Mouse (Mus musculus): Measurements from ENCODE around the gene Fbxw8. TPM values are rescaled to one million over a fixed set of nuclear protein-coding genes. Genes with fewer than 3 reads are reported as not detected.

Fbxw8 gene
- 10 to 100 TPM; 15.7 to 52.4 (median 27.3) TPM for total RNA-seq (2018; cell fraction: chromatin; rRNA removed)
- total RNA-seq (2018; cell fraction: cytosol; rRNA removed) = 10 to 100 TPM; 15.3 to 26.0 (median 21.2) TPM
- 10 to 100 TPM; 13.6 to 37.8 (median 24.1) TPM for total RNA-seq (2018; cell fraction: nucleus; rRNA removed)
- 12.7 to 25.2 TPM (median 16.7 TPM) in 3 replicates for polyA plus RNA-seq (2018)

DNA sequence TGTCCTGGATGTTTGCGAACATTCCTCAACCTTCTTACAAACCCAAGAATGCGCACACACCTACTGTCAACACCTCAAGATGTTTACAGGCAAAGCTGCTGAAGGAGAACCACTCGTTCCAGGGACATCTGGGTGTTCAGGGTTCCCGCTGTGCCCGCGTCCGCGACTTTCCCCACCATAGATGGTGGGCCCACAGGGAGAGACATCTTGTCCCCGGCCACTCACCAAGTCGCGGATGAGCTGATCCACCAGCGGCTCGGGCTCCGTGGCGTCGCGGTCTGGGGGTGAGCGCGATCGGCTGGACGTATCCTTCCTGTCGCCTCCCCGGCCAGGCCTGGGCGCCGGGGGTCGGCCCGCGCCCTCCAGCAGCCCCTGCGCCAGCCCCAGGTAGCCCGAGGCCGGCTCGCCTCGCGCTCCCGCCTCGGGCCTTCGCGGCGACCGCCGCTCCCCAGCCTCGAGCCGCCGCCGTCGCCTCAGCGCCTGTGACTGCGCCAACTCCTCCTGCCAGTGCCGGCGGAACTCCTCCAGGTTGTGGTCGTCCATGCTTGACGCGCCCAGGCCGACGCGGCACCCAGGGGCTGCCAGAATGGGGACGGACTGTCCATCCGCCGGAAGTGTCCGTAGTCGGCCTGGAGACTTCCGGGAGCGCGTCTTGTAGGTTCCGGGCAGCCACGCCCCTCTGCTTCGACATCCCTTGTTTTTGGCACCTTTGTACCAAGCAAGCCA, at the start of gene Fbxw8:
Fbxw8 (minus strand) TSS at position 626 of the 726 bp plus-strand sequence.
- Histone ChIP-seq H3K27ac (no peak within 1 kb of the TSS), H3K4me3 (ENCODE audit: inconsistent target) (peak within 1 kb of the TSS; percentile 59), H3K36me3 (ENCODE audit: inconsistent target) (no peaks in the 10 kb centered on the region), H3K79me2 (ENCODE audit: inconsistent target) (peaks cover 50% of the 10 kb centered on the region)
- 1% methylated on average over 66 of the region's 67 CpGs for WGBS (ENCODE audit: missing documents)

DNA sequence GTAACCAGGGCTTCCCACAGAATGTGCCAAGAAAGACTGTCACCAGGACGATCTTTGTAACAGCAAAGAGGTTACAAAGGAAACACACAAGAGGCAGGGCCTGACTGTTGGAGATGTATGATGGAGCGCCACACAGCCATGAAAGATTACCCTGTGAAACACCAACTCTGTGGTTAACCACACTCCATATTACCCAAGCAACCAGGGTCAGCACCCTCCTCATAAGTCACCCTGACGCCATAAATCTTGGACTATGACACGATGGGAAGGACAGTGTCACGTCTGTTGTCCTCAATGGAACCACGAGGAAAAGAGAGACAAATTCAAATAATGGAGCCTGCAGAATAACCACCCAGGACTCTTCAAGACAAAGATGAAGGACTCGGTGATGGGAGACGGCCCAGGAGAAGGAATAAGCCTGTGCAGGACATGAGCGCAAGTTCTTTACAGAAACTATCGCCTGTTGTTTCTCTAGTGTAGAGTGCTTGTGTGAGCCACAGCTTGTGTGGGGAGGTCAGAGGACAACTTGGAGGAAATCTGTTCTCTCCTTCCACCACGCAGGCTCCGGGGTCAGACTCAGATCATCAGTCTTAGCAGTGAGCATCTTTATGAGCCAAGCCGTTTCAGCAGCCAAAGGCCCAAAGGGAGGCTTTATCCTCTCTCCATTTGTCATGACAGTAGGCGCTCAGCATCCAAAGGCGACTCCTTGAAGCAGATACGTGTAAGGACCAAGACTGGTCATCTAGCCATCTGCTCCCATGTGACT, 49.6 kb upstream of the Fbxw8 start:
- H3K36me3 ChIP-seq (ENCODE audit: inconsistent target) = no peaks in the 10 kb centered on the region
- 45% methylated on average over 16 of the region's 16 CpGs for WGBS (ENCODE audit: missing documents)
- H3K79me2 ChIP-seq (ENCODE audit: inconsistent target) = no peaks in the 10 kb centered on the region
- H3K4me3 ChIP-seq (ENCODE audit: inconsistent target) = no peak overlapping the region
- H3K27ac ChIP-seq = no peak overlapping the region

DNA sequence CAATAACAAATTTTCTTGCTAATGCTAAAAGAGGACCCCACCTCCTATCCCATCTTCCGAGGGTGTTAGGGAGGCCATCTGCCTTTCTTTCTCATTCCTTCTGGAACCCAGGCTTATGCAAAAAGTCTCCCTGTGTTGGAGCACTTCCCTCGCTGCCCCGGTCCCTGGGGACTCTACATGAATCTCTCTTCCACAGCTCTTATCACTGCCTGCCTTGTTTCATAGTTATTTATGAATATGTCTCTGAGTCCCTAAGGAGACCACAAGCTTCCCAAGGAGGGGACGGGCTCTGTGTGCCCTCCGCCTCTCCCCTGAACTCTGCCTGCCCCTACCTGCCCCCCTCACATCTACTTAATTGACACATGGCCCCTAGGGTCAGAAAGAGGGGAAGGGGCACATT, 44.4 kb upstream of the Fbxw8 start:
- H3K36me3 ChIP-seq (ENCODE audit: inconsistent target) = no peaks in the 10 kb centered on the region
- no peaks in the 10 kb centered on the region for H3K79me2 ChIP-seq (ENCODE audit: inconsistent target)
- no peak overlapping the region for H3K4me3 ChIP-seq (ENCODE audit: inconsistent target)
- H3K27ac ChIP-seq = no peak overlapping the region
- WGBS (ENCODE audit: missing documents) = 84% methylated on average over 5 of the region's 5 CpGs

DNA sequence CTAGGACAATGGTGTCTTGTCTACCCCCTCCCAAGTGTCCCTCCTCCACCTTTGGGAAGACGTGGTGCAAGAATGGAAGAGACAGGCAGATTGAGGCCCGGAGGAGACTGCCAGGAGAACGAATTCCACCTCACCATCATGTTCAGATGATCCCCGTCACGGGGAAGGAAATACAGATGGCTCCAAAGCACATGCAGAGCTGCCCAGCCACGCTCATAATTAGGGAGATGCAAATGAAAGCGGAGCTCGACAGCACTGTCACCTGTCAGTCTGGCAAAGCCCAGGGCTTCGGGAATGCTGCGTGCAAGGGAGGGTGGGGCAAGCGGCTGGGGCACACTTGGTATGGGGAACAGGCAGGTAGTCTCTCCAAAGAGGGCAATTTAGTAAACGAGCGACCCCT, 42.2 kb upstream of the Fbxw8 start:
- H3K27ac ChIP-seq = no peak overlapping the region
- no peak overlapping the region for H3K4me3 ChIP-seq (ENCODE audit: inconsistent target)
- H3K36me3 ChIP-seq (ENCODE audit: inconsistent target) = no peaks in the 10 kb centered on the region
- H3K79me2 ChIP-seq (ENCODE audit: inconsistent target) = no peaks in the 10 kb centered on the region
- WGBS (ENCODE audit: missing documents) = 71% methylated on average over 12 of the region's 13 CpGs

DNA sequence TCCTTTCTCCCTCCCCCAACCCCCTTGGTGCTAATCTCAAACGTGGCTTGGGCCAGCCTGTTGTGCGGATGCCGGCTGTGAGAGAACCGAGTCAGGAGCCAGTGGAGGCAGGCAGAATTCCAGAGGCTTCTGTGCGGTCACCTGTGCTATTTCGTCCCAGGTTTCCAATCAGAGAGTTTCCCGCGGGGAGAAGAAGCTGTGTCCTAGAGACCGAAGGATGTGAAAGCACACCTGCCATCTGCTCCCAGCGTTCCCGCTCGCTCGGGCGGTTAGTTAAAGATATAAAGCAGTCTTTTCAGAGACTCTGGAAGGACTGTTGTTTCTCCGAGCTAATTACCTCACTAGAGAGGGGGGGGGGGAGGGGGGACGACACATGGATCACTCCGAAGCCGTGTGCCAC, 37.0 kb upstream of the Fbxw8 start:
- Histone ChIP-seq H3K79me2 (ENCODE audit: inconsistent target) (no peaks in the 10 kb centered on the region), H3K4me3 (ENCODE audit: inconsistent target) (no peak overlapping the region), H3K36me3 (ENCODE audit: inconsistent target) (no peaks in the 10 kb centered on the region), H3K27ac (no peak overlapping the region)
- 39% methylated on average over 15 of the region's 18 CpGs for WGBS (ENCODE audit: missing documents)

DNA sequence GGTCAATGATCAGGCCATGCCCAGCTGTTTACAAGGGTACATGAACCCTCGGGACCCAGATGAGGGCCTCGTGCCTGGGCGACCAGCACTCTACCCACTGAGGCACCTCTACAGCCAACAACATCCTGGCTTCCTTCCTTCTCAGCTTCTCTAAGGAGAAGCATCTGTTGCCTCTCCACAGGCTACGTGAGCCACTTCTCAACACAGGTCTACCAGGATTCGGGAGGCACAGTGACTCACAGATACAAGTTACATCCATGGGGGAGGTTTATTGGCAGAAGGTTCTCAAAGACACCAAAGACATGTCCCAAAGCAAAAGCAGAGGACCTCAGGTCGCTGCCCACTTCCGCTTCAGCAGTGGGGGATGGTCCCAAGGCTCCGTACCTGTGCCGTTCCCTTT, 35.2 kb upstream of the Fbxw8 start:
- H3K36me3 ChIP-seq (ENCODE audit: inconsistent target) = no peaks in the 10 kb centered on the region
- no peak overlapping the region for H3K4me3 ChIP-seq (ENCODE audit: inconsistent target)
- no peak overlapping the region for H3K27ac ChIP-seq
- 54% methylated on average over 9 of the region's 9 CpGs for WGBS (ENCODE audit: missing documents)
- no peaks in the 10 kb centered on the region for H3K79me2 ChIP-seq (ENCODE audit: inconsistent target)

DNA sequence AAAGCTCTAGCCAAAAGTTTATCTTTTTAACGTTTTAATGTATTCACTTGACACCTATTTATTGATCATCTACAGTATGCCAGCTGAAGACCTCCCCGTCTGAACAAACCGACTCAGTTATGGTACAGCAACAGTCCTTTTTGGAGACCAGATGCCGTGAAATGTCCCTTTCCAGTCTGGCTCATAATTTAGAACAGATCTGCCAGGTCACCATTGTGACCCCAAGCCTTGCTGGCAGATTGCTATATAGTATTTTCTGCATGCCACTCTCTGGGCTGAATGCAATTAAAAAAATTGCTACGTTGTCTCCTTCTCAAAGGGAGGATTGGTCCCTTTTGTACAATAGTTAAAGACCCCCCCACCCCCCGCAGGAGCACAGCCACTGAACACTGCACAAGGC, 33.1 kb upstream of the Fbxw8 start:
- H3K36me3 ChIP-seq (ENCODE audit: inconsistent target) = no peaks in the 10 kb centered on the region
- 82% methylated on average over 6 of the region's 6 CpGs for WGBS (ENCODE audit: missing documents)
- H3K27ac ChIP-seq = no peak overlapping the region
- no peaks in the 10 kb centered on the region for H3K79me2 ChIP-seq (ENCODE audit: inconsistent target)
- H3K4me3 ChIP-seq (ENCODE audit: inconsistent target) = no peak overlapping the region

DNA sequence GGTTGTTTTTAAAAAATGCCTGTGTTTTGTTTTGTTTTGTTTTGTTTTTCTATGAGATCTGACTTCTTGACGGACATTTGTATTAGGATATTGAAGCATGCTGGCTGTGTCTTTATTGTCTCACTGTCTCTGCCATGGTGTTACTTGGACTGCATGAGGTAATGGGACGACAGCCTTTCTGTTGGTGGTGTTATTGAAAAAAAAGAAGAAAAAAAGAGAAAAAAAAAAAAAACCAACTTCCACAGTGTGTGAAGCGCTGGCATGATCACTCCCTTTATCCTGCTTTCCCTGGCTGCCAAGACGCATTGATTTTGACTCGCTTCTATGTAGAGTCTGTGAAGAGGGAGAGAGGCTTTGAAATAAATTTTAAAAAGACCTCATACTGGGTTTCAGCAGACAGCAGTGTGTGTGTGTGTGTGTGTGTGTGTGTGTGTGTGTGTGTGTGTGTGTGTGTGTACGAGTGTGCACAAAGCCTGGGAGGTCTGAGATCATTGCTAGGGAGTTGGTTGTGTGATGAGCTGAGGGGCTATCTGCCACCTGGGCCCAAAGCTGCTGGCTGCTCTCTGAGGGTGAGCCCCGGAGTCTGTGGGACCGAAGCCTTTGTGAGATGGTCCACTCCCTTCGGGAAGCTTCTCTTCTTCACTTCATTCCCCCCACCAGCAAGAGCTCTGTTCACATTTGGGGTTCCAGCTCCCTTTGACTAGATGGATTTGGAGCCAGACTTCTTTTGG, 31.8 kb upstream of the Fbxw8 start:
- Histone ChIP-seq H3K4me3 (ENCODE audit: inconsistent target) (no peak overlapping the region), H3K79me2 (ENCODE audit: inconsistent target) (no peaks in the 10 kb centered on the region), H3K27ac (no peak overlapping the region), H3K36me3 (ENCODE audit: inconsistent target) (no peaks in the 10 kb centered on the region)
- WGBS (ENCODE audit: missing documents) = 79% methylated on average over 7 of the region's 9 CpGs

DNA sequence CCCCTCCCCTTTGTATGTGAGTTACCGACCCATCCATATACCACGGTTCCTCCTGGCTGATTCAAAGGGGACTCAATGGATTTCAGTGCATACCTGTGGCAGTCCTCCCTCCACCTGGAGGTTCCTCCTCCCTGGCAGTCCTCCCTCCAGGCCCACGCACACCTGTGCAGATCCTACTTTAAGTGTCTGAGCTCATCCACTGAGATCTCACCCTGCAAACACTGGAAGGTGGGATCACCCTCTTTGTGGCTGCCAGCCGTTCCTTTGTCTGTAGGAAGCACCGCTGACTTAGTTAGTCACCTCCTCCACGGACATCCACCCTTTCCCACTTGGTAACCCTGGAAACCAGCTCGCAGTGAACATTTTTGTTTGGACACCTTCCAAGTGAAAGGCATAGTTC, 22.4 kb upstream of the Fbxw8 start:
- no peaks in the 10 kb centered on the region for H3K36me3 ChIP-seq (ENCODE audit: inconsistent target)
- H3K4me3 ChIP-seq (ENCODE audit: inconsistent target) = no peak overlapping the region
- no peaks in the 10 kb centered on the region for H3K79me2 ChIP-seq (ENCODE audit: inconsistent target)
- no peak overlapping the region for H3K27ac ChIP-seq
- 72% methylated on average over 7 of the region's 7 CpGs for WGBS (ENCODE audit: missing documents)

DNA sequence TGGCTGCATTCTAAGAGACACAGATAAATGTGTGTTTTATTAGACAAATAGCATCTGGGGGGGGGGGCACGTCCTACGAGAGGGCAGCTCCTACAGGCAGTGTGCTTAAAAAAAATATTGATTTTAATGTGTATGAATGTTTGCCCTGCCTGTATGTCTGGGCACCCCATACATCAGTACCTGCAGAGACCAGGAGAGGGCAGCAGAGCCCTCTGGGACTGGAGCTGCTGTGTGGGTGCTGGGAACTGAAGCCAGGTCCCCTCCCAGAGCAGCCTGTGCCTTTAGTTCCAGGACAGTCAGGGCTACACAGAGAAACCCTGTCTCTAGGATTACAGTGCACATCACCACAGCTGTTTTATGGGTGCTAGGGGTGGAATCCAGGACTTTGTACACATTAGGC, 19.9 kb upstream of the Fbxw8 start:
- 40% methylated on average over 2 of the region's 2 CpGs for WGBS (ENCODE audit: missing documents)
- no peak overlapping the region for H3K27ac ChIP-seq
- no peak overlapping the region for H3K4me3 ChIP-seq (ENCODE audit: inconsistent target)
- H3K79me2 ChIP-seq (ENCODE audit: inconsistent target) = no peaks in the 10 kb centered on the region
- no peaks in the 10 kb centered on the region for H3K36me3 ChIP-seq (ENCODE audit: inconsistent target)

DNA sequence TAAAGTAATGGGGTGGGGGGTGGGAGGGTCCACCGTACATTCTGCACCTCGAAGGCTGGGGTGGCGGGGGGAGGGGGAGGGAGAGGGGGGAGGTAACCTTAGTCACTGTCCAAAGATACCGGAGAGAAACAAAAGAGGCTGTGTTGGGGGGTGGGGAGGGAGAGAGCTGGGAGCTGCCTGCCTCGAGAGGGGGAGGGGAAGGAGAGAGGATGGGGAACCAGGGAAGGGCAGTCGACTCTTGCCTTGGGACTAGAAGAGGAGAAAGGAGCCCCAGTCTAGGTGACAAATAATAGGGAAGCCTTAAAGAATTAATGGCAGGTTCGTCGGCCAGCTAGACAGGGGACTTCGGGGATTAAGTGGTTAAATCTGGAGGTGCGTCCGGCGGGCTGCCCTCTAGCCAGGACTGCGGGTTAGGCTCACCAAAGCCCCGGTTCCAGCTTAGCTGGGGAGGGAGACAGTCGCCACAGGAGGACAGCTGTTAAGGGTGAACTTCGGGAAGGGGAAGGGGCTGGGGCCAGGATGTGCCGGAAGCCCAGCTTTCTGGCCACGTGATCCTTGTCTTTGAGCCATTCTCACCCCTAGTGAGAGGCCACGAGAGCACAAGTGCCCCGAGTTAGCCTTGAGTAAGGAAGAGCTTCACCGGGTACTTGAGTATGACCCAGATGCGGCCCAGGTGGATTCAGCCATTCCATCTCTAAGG, 19.2 kb upstream of the Fbxw8 start:
- Histone ChIP-seq H3K4me3 (ENCODE audit: inconsistent target) (no peak overlapping the region), H3K36me3 (ENCODE audit: inconsistent target) (no peaks in the 10 kb centered on the region)
- WGBS (ENCODE audit: missing documents) = under 1% methylated on average over 19 of the region's 22 CpGs

DNA sequence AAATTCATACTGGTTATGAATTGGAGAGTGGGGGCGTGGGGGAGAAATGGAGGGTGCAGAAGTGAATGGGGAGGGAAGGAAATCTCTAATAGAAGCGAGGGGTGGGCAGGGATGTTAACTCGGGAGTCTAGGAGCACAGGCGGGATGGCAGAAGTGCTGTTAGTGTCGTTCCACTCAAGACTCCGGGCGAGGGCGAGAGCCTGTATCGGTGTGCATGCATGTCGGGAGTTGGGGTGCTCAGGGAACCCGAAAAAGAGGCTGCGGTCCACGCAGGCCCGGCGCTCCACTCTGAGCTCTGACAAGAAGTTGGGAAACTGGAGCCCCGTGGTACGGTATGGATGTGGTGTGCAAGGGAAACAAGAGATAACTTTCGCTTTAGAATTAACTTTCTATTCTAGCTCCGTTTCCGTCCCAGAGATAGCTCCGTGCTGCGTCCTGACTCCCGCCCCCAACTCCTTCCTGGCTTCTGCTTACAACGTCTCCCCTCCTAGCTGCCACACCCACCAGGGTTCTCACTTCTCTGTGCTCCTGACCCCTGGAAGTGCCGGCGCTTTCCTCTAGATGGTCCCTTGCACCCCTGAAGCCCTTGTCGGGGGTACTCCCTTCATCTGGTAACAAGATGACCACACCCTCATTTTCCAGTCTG, 16.9 kb upstream of the Fbxw8 start:
- WGBS (ENCODE audit: missing documents) = 1% methylated on average over 27 of the region's 27 CpGs
- H3K27ac ChIP-seq = no peak overlapping the region
- H3K4me3 ChIP-seq (ENCODE audit: inconsistent target) = peak overlapping the region; percentile 25; the same call in 1 of the 2 replicates

More for the DNA sequence above, 19.2 kb upstream of the Fbxw8 start:
- Histone ChIP-seq H3K79me2 (ENCODE audit: inconsistent target) (no peaks in the 10 kb centered on the region), H3K27ac (no peak overlapping the region)

DNA sequence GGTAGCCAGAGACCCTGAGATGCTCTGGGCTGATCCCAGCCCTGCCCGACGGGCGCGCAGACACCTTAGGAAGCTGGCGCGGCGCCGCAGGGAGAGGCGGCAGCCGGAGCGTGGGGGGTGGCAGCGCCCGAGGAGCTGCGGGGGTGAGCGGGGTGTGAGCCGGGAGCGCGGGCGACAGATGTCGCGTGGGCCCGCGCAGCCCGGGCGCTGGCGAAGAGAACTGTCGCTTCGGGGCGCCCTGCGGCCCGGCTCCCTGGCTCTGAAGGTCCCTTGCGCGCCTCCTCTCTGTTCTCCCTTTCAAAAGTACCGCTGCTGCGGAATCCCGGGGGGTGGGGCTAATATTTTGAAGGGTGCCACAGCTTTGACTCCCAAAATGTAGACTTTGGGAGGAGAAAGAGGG, 16.4 kb upstream of the Fbxw8 start:
- WGBS (ENCODE audit: missing documents) = 2% methylated on average over 36 of the region's 36 CpGs
- Histone ChIP-seq H3K36me3 (ENCODE audit: inconsistent target) (no peaks in the 10 kb centered on the region), H3K27ac (no peak overlapping the region), H3K4me3 (ENCODE audit: inconsistent target) (peak overlapping the region; percentile 25; the same call in 1 of the 2 replicates), H3K79me2 (ENCODE audit: inconsistent target) (no peaks in the 10 kb centered on the region)

More for the DNA sequence above, 16.9 kb upstream of the Fbxw8 start:
- Histone ChIP-seq H3K36me3 (ENCODE audit: inconsistent target) (no peaks in the 10 kb centered on the region), H3K79me2 (ENCODE audit: inconsistent target) (no peaks in the 10 kb centered on the region)
